ENCODE assay signal across 8 mouse cellular contexts in genomic region chr10:80165392-80166128, GRCm38 (mm10). TPM values are rescaled to one million over a fixed set of nuclear protein-coding genes. Genes with fewer than 3 reads are reported as not detected.
DNase-seq lines count a peak whose midpoint lies in the region; ATAC-seq and TF ChIP-seq lines count a peak whose summit lies in the region.

Cirbp (plus strand) TSS chr10:80165985.

- intact Hi-C loops in gastrocnemius, postnatal 14 days (cut with DNase I; ENCODE audit: low total_unique reads) = loop anchor here (1.0 kb wide), 1 partner anchor 21 kb away; no protein-coding TSS in a partner anchor
- intact Hi-C loops in left cerebral cortex, postnatal 25 days (cut with DNase I) = loop anchor here (1.0 kb wide), 2 partner anchors 17 to 23 kb away; partner anchors contain the start of gene Midn

- H3K27ac ChIP-seq in hindbrain, postnatal 0 days = peak within 1 kb of the TSS; percentile 100
- peak within 1 kb of the TSS; percentile 83 for H3K27ac ChIP-seq in midbrain, embryonic 14.5 days (replicated peaks; ENCODE audit: low read depth, low read length)

- peaks cover 7% of the 10 kb centered on the region; the same call in 1 of the 2 replicates for H3K36me3 ChIP-seq in hindbrain, postnatal 0 days (ENCODE audit: insufficient read depth, low read length)
- H3K36me3 ChIP-seq in midbrain, embryonic 14.5 days (ENCODE audit: control insufficient read depth, insufficient read depth, low read length) = peaks cover 10% of the 10 kb centered on the region

- peak within 1 kb of the TSS; percentile 60 for H3K9ac ChIP-seq in hindbrain, postnatal 0 days (replicated peaks; ENCODE audit: low read length)
- peak within 1 kb of the TSS; percentile 57 for H3K9ac ChIP-seq in midbrain, embryonic 14.5 days (replicated peaks; ENCODE audit: low read length)

- H3K4me3 ChIP-seq in hindbrain, postnatal 0 days (ENCODE audit: low read length) = peak within 1 kb of the TSS; percentile 38
- H3K4me3 ChIP-seq in midbrain, embryonic 14.5 days (replicated peaks; ENCODE audit: low read depth, low read length) = peak within 1 kb of the TSS; percentile 33

- 10% methylated on average over 20 of the region's 20 CpGs for WGBS in hindbrain, postnatal 0 days
- WGBS in midbrain, embryonic 14.5 days = 14% methylated on average over 20 of the region's 20 CpGs

- TF ChIP-seq CTCF in hindbrain, postnatal 0 days (IDR thresholded peaks at IDR 0.05; ENCODE audit: low read depth) = no peak

- H3K27me3 ChIP-seq in hindbrain, postnatal 0 days (ENCODE audit: insufficient read depth, low read length) = no peaks in the 10 kb centered on the region
- H3K27me3 ChIP-seq in midbrain, embryonic 14.5 days (ENCODE audit: control insufficient read depth, insufficient read depth, low read length) = no peaks in the 10 kb centered on the region

- DNase-seq in right cerebral cortex, adult 18-20 months = peak; percentile 88
- DNase-seq in right cerebral cortex, postnatal 36 days (ENCODE audit: low spot score in 2 of 2) = no peak
- DNase-seq in cerebellum, postnatal 10 days = peak; percentile 74 to 76
- peak; percentile 23 for DNase-seq in gastrocnemius, postnatal 14 days
- peak; percentile 63 for DNase-seq in hindbrain, postnatal 0 days (ENCODE audit: low spot score)
- peak in 1 of 2 experiments; percentile 92 for DNase-seq in left cerebral cortex, postnatal 25 days (ENCODE audit: low spot score in 2 of 2)
- no peak for DNase-seq in midbrain, embryonic 14.5 days
- DNase-seq in spleen, adult 12 weeks (ENCODE audit: low spot score) = no peak

- no peak for ATAC-seq in hindbrain, postnatal 0 days
- ATAC-seq in midbrain, embryonic 14.5 days (ENCODE audit: low FRiP score, low TSS enrichment) = no peak

- peaks cover 25% of the 10 kb centered on the region for H3K4me1 ChIP-seq in hindbrain, postnatal 0 days (ENCODE audit: insufficient read depth, low read length)
- peaks cover 33% of the 10 kb centered on the region for H3K4me1 ChIP-seq in midbrain, embryonic 14.5 days (ENCODE audit: control insufficient read depth, insufficient read depth, low read length)

- H3K4me2 ChIP-seq in hindbrain, postnatal 0 days (ENCODE audit: low read depth, low read length) = peak within 1 kb of the TSS; percentile 73
- peak within 1 kb of the TSS; percentile 81 for H3K4me2 ChIP-seq in midbrain, embryonic 14.5 days (ENCODE audit: low read length)

- no peaks in the 10 kb centered on the region for H3K9me3 ChIP-seq in hindbrain, postnatal 0 days (ENCODE audit: low read length)
- H3K9me3 ChIP-seq in midbrain, embryonic 14.5 days (ENCODE audit: control insufficient read depth, low read length) = no peaks in the 10 kb centered on the region

RNA-seq across cellular contexts. Expression of gene Cirbp, which starts in this region (rescaled TPM):
- total RNA-seq in gastrocnemius, postnatal 14 days (2021) = 10 to 100 TPM; 41.4 to 41.5 TPM
- 257 and 261 TPM in 2 replicates for total RNA-seq in hindbrain, postnatal 0 days (2014; rRNA removed)
- polyA plus RNA-seq in hindbrain, postnatal 0 days (2015; fragmentation: Nextera tagmentation; extraction: Ambion mirVana) = 730 and 732 TPM in 2 replicates
- total RNA-seq in left cerebral cortex, postnatal 25 days (2021) = 10 to 100 TPM; 77.3 to 90.1 TPM
- 295 and 421 TPM in 2 replicates for polyA plus RNA-seq in midbrain, embryonic 14.5 days (2014; fragmentation: Nextera tagmentation; extraction: Ambion mirVana)

Comparison
In these comparisons a context has a peak if more than half of its experiments do, and no peak if none do; other contexts are left out.
1. DNase-seq: peak in right cerebral cortex, adult 18-20 months (single experiment), cerebellum, postnatal 10 days (2 of 2), gastrocnemius, postnatal 14 days (single experiment) and hindbrain, postnatal 0 days (single experiment); none in right cerebral cortex, postnatal 36 days (0 of 2), midbrain, embryonic 14.5 days (single experiment) and spleen, adult 12 weeks (single experiment).